Mouse (Mus musculus) naive thymus-derived CD4-positive, alpha-beta T cell, adult 2 months (primary cell): Measurements from ENCODE around the gene Qdpr.

Experiments used
- DNase-seq: peaks from one replicate; pipeline ENCODE4 v3.0.0-alpha.2; 2011; ENCODE audit warnings: low read depth

Gene Qdpr

GRCm38 (mm10) chr5:45384034-45384812 lies 65.8 kb downstream of the Qdpr start:
- no peak for DNase-seq
